Mouse (Mus musculus): ENCODE data around the gene Timp4. TPM values are rescaled to one million over a fixed set of nuclear protein-coding genes. Genes with fewer than 3 reads are reported as not detected.

The Timp4 gene
- polyA plus RNA-seq, 1 experiment from 2014 or later = 0.41 TPM

- DNase-seq (ENCODE audit: low spot score) (no peak), ATAC-seq (ENCODE audit: insufficient read depth, low FRiP score, low TSS enrichment) (no peak)
- Histone ChIP-seq H3K36me3 (ENCODE audit: control insufficient read depth, insufficient read depth, low read length) (no peaks in the 10 kb centered on the region), H3K9me3 (ENCODE audit: control insufficient read depth, low read length) (no peaks in the 10 kb centered on the region), H3K4me1 (ENCODE audit: control insufficient read depth, insufficient read depth, low read length) (no peaks in the 10 kb centered on the region), H3K27me3 (ENCODE audit: control insufficient read depth, insufficient read depth, low read length) (no peaks in the 10 kb centered on the region), H3K9ac (ENCODE audit: low read length) (no peak overlapping the region), H3K4me2 (ENCODE audit: low read depth) (no peak overlapping the region), H3K4me3 (ENCODE audit: low read depth, low read length) (no peak overlapping the region), H3K27ac (ENCODE audit: low read depth, low read length) (no peak overlapping the region)
- 77% methylated on average over 3 of the region's 3 CpGs for WGBS
These were observed 26.5 kb downstream of the Timp4 start for GRCm38 (mm10) chr6:115225519-115225918.

GRCm38 (mm10) chr6:115221215-115221641 lies 30.8 kb downstream of the Timp4 start:
- no peak overlapping the region for H3K9ac ChIP-seq (ENCODE audit: low read length)
- no peak overlapping the region for H3K4me3 ChIP-seq (ENCODE audit: low read depth, low read length)
- no peaks in the 10 kb centered on the region for H3K9me3 ChIP-seq (ENCODE audit: control insufficient read depth, low read length)
- H3K36me3 ChIP-seq (ENCODE audit: control insufficient read depth, insufficient read depth, low read length) = no peaks in the 10 kb centered on the region
- no peak overlapping the region for H3K4me2 ChIP-seq (ENCODE audit: low read depth)
- no peak for ATAC-seq (ENCODE audit: insufficient read depth, low FRiP score, low TSS enrichment)
- DNase-seq (ENCODE audit: low spot score) = no peak
- H3K27ac ChIP-seq (ENCODE audit: low read depth, low read length) = no peak overlapping the region
- H3K4me1 ChIP-seq (ENCODE audit: control insufficient read depth, insufficient read depth, low read length) = no peaks in the 10 kb centered on the region
- WGBS = 78% methylated on average over 8 of the region's 8 CpGs
- H3K27me3 ChIP-seq (ENCODE audit: control insufficient read depth, insufficient read depth, low read length) = no peaks in the 10 kb centered on the region

GRCm38 (mm10) chr6:115213129-115213528 lies 38.9 kb downstream of the Timp4 start:
- ATAC-seq (ENCODE audit: insufficient read depth, low FRiP score, low TSS enrichment) (no peak), DNase-seq (ENCODE audit: low spot score) (peak; percentile 10)
- H3K4me2 ChIP-seq (ENCODE audit: low read depth) = no peak overlapping the region
- no peaks in the 10 kb centered on the region for H3K9me3 ChIP-seq (ENCODE audit: control insufficient read depth, low read length)
- WGBS = 45% methylated on average over 5 of the region's 5 CpGs
- no peak overlapping the region for H3K27ac ChIP-seq (ENCODE audit: low read depth, low read length)
- no peaks in the 10 kb centered on the region for H3K36me3 ChIP-seq (ENCODE audit: control insufficient read depth, insufficient read depth, low read length)
- no peak overlapping the region for H3K4me3 ChIP-seq (ENCODE audit: low read depth, low read length)
- H3K27me3 ChIP-seq (ENCODE audit: control insufficient read depth, insufficient read depth, low read length) = no peaks in the 10 kb centered on the region
- no peak overlapping the region for H3K9ac ChIP-seq (ENCODE audit: low read length)
- H3K4me1 ChIP-seq (ENCODE audit: control insufficient read depth, insufficient read depth, low read length) = no peaks in the 10 kb centered on the region

GRCm38 (mm10) chr6:115212132-115212903 lies 39.7 kb downstream of the Timp4 start:
- Histone ChIP-seq H3K4me2 (ENCODE audit: low read depth) (no peak overlapping the region), H3K4me1 (ENCODE audit: control insufficient read depth, insufficient read depth, low read length) (no peaks in the 10 kb centered on the region), H3K27me3 (ENCODE audit: control insufficient read depth, insufficient read depth, low read length) (no peaks in the 10 kb centered on the region), H3K4me3 (ENCODE audit: low read depth, low read length) (no peak overlapping the region), H3K9me3 (ENCODE audit: control insufficient read depth, low read length) (no peaks in the 10 kb centered on the region), H3K36me3 (ENCODE audit: control insufficient read depth, insufficient read depth, low read length) (no peaks in the 10 kb centered on the region), H3K27ac (ENCODE audit: low read depth, low read length) (no peak overlapping the region), H3K9ac (ENCODE audit: low read length) (no peak overlapping the region)
- 63% methylated on average over 5 of the region's 5 CpGs for WGBS
- ATAC-seq (ENCODE audit: insufficient read depth, low FRiP score, low TSS enrichment) (no peak), DNase-seq (ENCODE audit: low spot score) (no peak)

- no peak for ATAC-seq (ENCODE audit: insufficient read depth, low FRiP score, low TSS enrichment)
- Histone ChIP-seq H3K9me3 (ENCODE audit: control insufficient read depth, low read length) (no peaks in the 10 kb centered on the region), H3K4me3 (ENCODE audit: low read depth, low read length) (no peak overlapping the region), H3K27me3 (ENCODE audit: control insufficient read depth, insufficient read depth, low read length) (no peaks in the 10 kb centered on the region), H3K9ac (ENCODE audit: low read length) (no peak overlapping the region), H3K36me3 (ENCODE audit: control insufficient read depth, insufficient read depth, low read length) (no peaks in the 10 kb centered on the region), H3K4me1 (ENCODE audit: control insufficient read depth, insufficient read depth, low read length) (no peaks in the 10 kb centered on the region), H3K4me2 (ENCODE audit: low read depth) (no peak overlapping the region), H3K27ac (ENCODE audit: low read depth, low read length) (no peak overlapping the region)
- 82% methylated on average over 3 of the region's 3 CpGs for WGBS
- DNase-seq (ENCODE audit: low spot score) = no peak
These were observed 41.2 kb downstream of the Timp4 start for GRCm38 (mm10) chr6:115210820-115211219.

- WGBS = 89% methylated on average over 2 of the region's 2 CpGs
- Histone ChIP-seq H3K4me3 (ENCODE audit: low read depth, low read length) (no peak overlapping the region), H3K9me3 (ENCODE audit: control insufficient read depth, low read length) (no peaks in the 10 kb centered on the region), H3K27me3 (ENCODE audit: control insufficient read depth, insufficient read depth, low read length) (no peaks in the 10 kb centered on the region), H3K9ac (ENCODE audit: low read length) (no peak overlapping the region), H3K36me3 (ENCODE audit: control insufficient read depth, insufficient read depth, low read length) (no peaks in the 10 kb centered on the region), H3K4me1 (ENCODE audit: control insufficient read depth, insufficient read depth, low read length) (no peaks in the 10 kb centered on the region), H3K27ac (ENCODE audit: low read depth, low read length) (no peak overlapping the region), H3K4me2 (ENCODE audit: low read depth) (no peak overlapping the region)
- DNase-seq (ENCODE audit: low spot score) (no peak), ATAC-seq (ENCODE audit: insufficient read depth, low FRiP score, low TSS enrichment) (no peak)
These were observed 41.8 kb downstream of the Timp4 start for GRCm38 (mm10) chr6:115210187-115210586.

- no peaks in the 10 kb centered on the region for H3K36me3 ChIP-seq (ENCODE audit: control insufficient read depth, insufficient read depth, low read length)
- ATAC-seq (ENCODE audit: insufficient read depth, low FRiP score, low TSS enrichment) (no peak), DNase-seq (ENCODE audit: low spot score) (no peak)
- no peak overlapping the region for H3K27ac ChIP-seq (ENCODE audit: low read depth, low read length)
- H3K4me2 ChIP-seq (ENCODE audit: low read depth) = no peak overlapping the region
- no peak overlapping the region for H3K9ac ChIP-seq (ENCODE audit: low read length)
- no peak overlapping the region for H3K4me3 ChIP-seq (ENCODE audit: low read depth, low read length)
- no peaks in the 10 kb centered on the region for H3K27me3 ChIP-seq (ENCODE audit: control insufficient read depth, insufficient read depth, low read length)
- no peaks in the 10 kb centered on the region for H3K9me3 ChIP-seq (ENCODE audit: control insufficient read depth, low read length)
- H3K4me1 ChIP-seq (ENCODE audit: control insufficient read depth, insufficient read depth, low read length) = no peaks in the 10 kb centered on the region
- 77% methylated on average over 3 of the region's 3 CpGs for WGBS
These were observed 49.0 kb downstream of the Timp4 start for GRCm38 (mm10) chr6:115203029-115203428.

- DNase-seq (ENCODE audit: low spot score) (no peak), ATAC-seq (ENCODE audit: insufficient read depth, low FRiP score, low TSS enrichment) (no peak)
- no peaks in the 10 kb centered on the region for H3K4me1 ChIP-seq (ENCODE audit: control insufficient read depth, insufficient read depth, low read length)
- no peaks in the 10 kb centered on the region for H3K27me3 ChIP-seq (ENCODE audit: control insufficient read depth, insufficient read depth, low read length)
- no peak overlapping the region for H3K4me3 ChIP-seq (ENCODE audit: low read depth, low read length)
- WGBS = 83% methylated on average over 3 of the region's 3 CpGs
- no peak overlapping the region for H3K27ac ChIP-seq (ENCODE audit: low read depth, low read length)
- no peak overlapping the region for H3K9ac ChIP-seq (ENCODE audit: low read length)
- no peaks in the 10 kb centered on the region for H3K9me3 ChIP-seq (ENCODE audit: control insufficient read depth, low read length)
- no peaks in the 10 kb centered on the region for H3K36me3 ChIP-seq (ENCODE audit: control insufficient read depth, insufficient read depth, low read length)
- no peak overlapping the region for H3K4me2 ChIP-seq (ENCODE audit: low read depth)
These were observed 51.3 kb downstream of the Timp4 start for GRCm38 (mm10) chr6:115200753-115201152.

Measured in neural tube, embryonic 11.5 days (tissue).